ENCODE assay signal across 28 mouse cellular contexts in the genomic region with DNA sequence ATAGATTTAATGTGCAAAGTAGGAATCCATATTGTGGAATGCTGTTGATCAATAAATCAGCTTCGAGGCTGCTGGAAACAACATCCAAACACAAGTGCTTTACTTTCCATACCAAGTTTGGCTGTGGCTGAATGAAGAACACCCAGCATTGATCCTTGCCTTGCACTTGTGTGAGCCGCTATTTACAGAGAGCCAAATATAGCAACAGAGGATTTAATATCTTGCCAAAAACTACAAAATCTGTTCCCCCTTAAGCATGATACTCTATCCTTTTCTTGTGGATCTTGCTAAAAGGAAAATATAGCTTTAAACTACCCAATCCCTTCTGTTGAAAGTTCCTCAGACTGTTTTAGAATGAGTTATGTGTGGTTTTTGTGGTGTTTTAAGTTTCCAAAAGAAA. TPM values are rescaled to one million over a fixed set of nuclear protein-coding genes. Genes with fewer than 3 reads are reported as not detected.
DNase-seq lines count a peak whose midpoint lies in the region; ATAC-seq and TF ChIP-seq lines count a peak whose summit lies in the region.
"Had no signal": no experiment of that assay in that cellular context is flagged by ENCODE, and none has a peak within 500 bp of the region (broad histone marks: within the 10 kb centered on the region; RNA-seq: fewer than 3 reads in every experiment).

No protein-coding gene starts in this region.

- H3K79me2 ChIP-seq in myocyte (ENCODE audit: control insufficient read depth, insufficient read depth): no peaks in the 10 kb centered on the region

- no peak overlapping the region for H3K9ac ChIP-seq in embryonic facial prominence, embryonic 13.5 days
- H3K9ac ChIP-seq in limb, embryonic 14.5 days (ENCODE audit: low read depth, low read length, severe bottlenecking): no peak overlapping the region
- H3K9ac ChIP-seq in embryonic facial prominence, embryonic 14.5 days (ENCODE audit: low read depth, low read length): no peak overlapping the region
- H3K9ac ChIP-seq: heart, embryonic 13.5 days; hindbrain, embryonic 14.5 days; midbrain, embryonic 13.5 days; neural tube, embryonic 15.5 days had no signal

- no peak for ATAC-seq in embryonic facial prominence, embryonic 13.5 days (ENCODE audit: insufficient number of reproducible peaks, insufficient read depth, low FRiP score, low TSS enrichment, low read depth)
- ATAC-seq in limb, embryonic 14.5 days (ENCODE audit: low FRiP score, low read depth): no peak
- peak; percentile 68; the same call in 1 of the 2 replicates for ATAC-seq in embryonic facial prominence, embryonic 14.5 days (ENCODE audit: low read depth)
- ATAC-seq: forebrain, embryonic 16.5 days; intestine, postnatal 0 days; midbrain, embryonic 13.5 days; Patski had no signal

- peaks cover 19% of the 10 kb centered on the region for H3K4me1 ChIP-seq in embryonic facial prominence, embryonic 13.5 days
- peaks cover 5% of the 10 kb centered on the region; the same call in 1 of the 2 replicates for H3K4me1 ChIP-seq in embryonic facial prominence, embryonic 10.5 days
- H3K4me1 ChIP-seq in limb, embryonic 14.5 days (ENCODE audit: control insufficient read depth, insufficient read depth, low read length): peaks cover 3% of the 10 kb centered on the region; the same call in 1 of the 2 replicates
- peaks cover 5% of the 10 kb centered on the region; the same call in 1 of the 2 replicates for H3K4me1 ChIP-seq in limb, embryonic 10.5 days
- H3K4me1 ChIP-seq in embryonic facial prominence, embryonic 14.5 days (ENCODE audit: control insufficient read depth, insufficient read depth, low read length): peaks cover 19% of the 10 kb centered on the region
- H3K4me1 ChIP-seq: midbrain, embryonic 13.5 days; neural tube, embryonic 15.5 days had no signal

- H3K27ac ChIP-seq in embryonic facial prominence, embryonic 13.5 days: peak overlapping the region; percentile 76; the same call in 1 of the 2 replicates
- H3K27ac ChIP-seq in embryonic facial prominence, embryonic 10.5 days (replicated peaks): no peak overlapping the region
- H3K27ac ChIP-seq in limb, embryonic 14.5 days (replicated peaks; ENCODE audit: low read depth, low read length): no peak overlapping the region
- no peak overlapping the region for H3K27ac ChIP-seq in limb, embryonic 10.5 days
- peak overlapping the region; percentile 55 for H3K27ac ChIP-seq in embryonic facial prominence, embryonic 14.5 days (replicated peaks; ENCODE audit: low read depth, low read length)
- H3K27ac ChIP-seq: heart, adult 2 months; heart, embryonic 13.5 days; hindbrain, embryonic 14.5 days; macrophage; midbrain, embryonic 13.5 days; neural tube, embryonic 15.5 days had no signal

- no peak overlapping the region for H3K4me2 ChIP-seq in embryonic facial prominence, embryonic 13.5 days
- H3K4me2 ChIP-seq in limb, embryonic 14.5 days (replicated peaks; ENCODE audit: low read depth, low read length, severe bottlenecking): no peak overlapping the region
- H3K4me2 ChIP-seq in embryonic facial prominence, embryonic 14.5 days (ENCODE audit: low read depth, low read length): no peak overlapping the region
- peak overlapping the region; percentile 50 for H3K4me2 ChIP-seq in myocyte (ENCODE audit: low read depth)
- H3K4me2 ChIP-seq: heart, embryonic 13.5 days; hindbrain, embryonic 14.5 days; liver, embryonic 11.5 days; midbrain, embryonic 13.5 days; neural tube, embryonic 15.5 days had no signal

- no peak for TF ChIP-seq POLR2A in limb, embryonic 14.5 days (IDR thresholded peaks at IDR 0.05; ENCODE audit: borderline replicate concordance, extremely low read depth, insufficient read depth, insufficient read length)
- TF ChIP-seq POLR2A in myocyte (IDR thresholded peaks at IDR 0.05; ENCODE audit: insufficient read length, low read depth): no peak

- H3K4me3 ChIP-seq in embryonic facial prominence, embryonic 13.5 days: no peak overlapping the region
- no peak overlapping the region for H3K4me3 ChIP-seq in embryonic facial prominence, embryonic 10.5 days
- no peak overlapping the region for H3K4me3 ChIP-seq in limb, embryonic 14.5 days (replicated peaks; ENCODE audit: low read length)
- no peak overlapping the region for H3K4me3 ChIP-seq in limb, embryonic 10.5 days
- no peak overlapping the region for H3K4me3 ChIP-seq in embryonic facial prominence, embryonic 14.5 days (ENCODE audit: low read depth, low read length)
- no peak overlapping the region for H3K4me3 ChIP-seq in myocyte
- H3K4me3 ChIP-seq: heart, adult 2 months; heart, embryonic 13.5 days; midbrain, embryonic 13.5 days; neural tube, embryonic 15.5 days had no signal

- DNase-seq in embryonic facial prominence, embryonic 10.5 days (ENCODE audit: low spot score): no peak
- DNase-seq in limb, embryonic 14.5 days (ENCODE audit: low spot score): peak; percentile 33
- DNase-seq in limb, embryonic 10.5 days (ENCODE audit: low spot score): no peak
- peak; percentile 83 for DNase-seq in embryonic facial prominence, embryonic 14.5 days (ENCODE audit: low spot score)
- DNase-seq in T-cell, adult 2 months (ENCODE audit: low spot score): no peak
- DNase-seq: adrenal gland, postnatal 14 days; cerebellum, adult 11-12 months; cerebellum, adult 9-11 months; embryo, embryonic 11 days; heart, adult 2 months; layer of hippocampus, adult 9-11 months; lung, adult 18-20 months; retina, postnatal 1 day; right cerebral cortex, postnatal 14 days; spleen, adult 18-20 months; thymus, postnatal 14 days had no signal

- H3K9me3 ChIP-seq in embryonic facial prominence, embryonic 13.5 days: no peaks in the 10 kb centered on the region
- H3K9me3 ChIP-seq in embryonic facial prominence, embryonic 10.5 days: no peaks in the 10 kb centered on the region
- H3K9me3 ChIP-seq in limb, embryonic 14.5 days (ENCODE audit: control insufficient read depth, low read length): no peaks in the 10 kb centered on the region
- H3K9me3 ChIP-seq in limb, embryonic 10.5 days (replicated peaks): no peaks in the 10 kb centered on the region
- no peaks in the 10 kb centered on the region for H3K9me3 ChIP-seq in embryonic facial prominence, embryonic 14.5 days (ENCODE audit: control insufficient read depth, low read length)
- H3K9me3 ChIP-seq: heart, embryonic 13.5 days; midbrain, embryonic 13.5 days; neural tube, embryonic 15.5 days had no signal

- no peaks in the 10 kb centered on the region for H3K27me3 ChIP-seq in embryonic facial prominence, embryonic 13.5 days
- H3K27me3 ChIP-seq in embryonic facial prominence, embryonic 10.5 days (replicated peaks; ENCODE audit: low read depth, poor library complexity, severe bottlenecking): no peaks in the 10 kb centered on the region
- no peaks in the 10 kb centered on the region for H3K27me3 ChIP-seq in limb, embryonic 14.5 days (ENCODE audit: control insufficient read depth, insufficient read depth, low read length)
- no peaks in the 10 kb centered on the region for H3K27me3 ChIP-seq in limb, embryonic 10.5 days (ENCODE audit: low read depth, poor library complexity, severe bottlenecking)
- H3K27me3 ChIP-seq in embryonic facial prominence, embryonic 14.5 days (replicated peaks; ENCODE audit: control insufficient read depth, insufficient read depth, low read length): no peaks in the 10 kb centered on the region
- no peaks in the 10 kb centered on the region for H3K27me3 ChIP-seq in myocyte (ENCODE audit: control insufficient read depth, insufficient read depth, insufficient read length)
- H3K27me3 ChIP-seq: heart, embryonic 13.5 days; midbrain, embryonic 13.5 days; neural tube, embryonic 15.5 days; Patski had no signal

- no peaks in the 10 kb centered on the region for H3K36me3 ChIP-seq in embryonic facial prominence, embryonic 13.5 days
- no peaks in the 10 kb centered on the region for H3K36me3 ChIP-seq in embryonic facial prominence, embryonic 10.5 days (replicated peaks)
- no peaks in the 10 kb centered on the region for H3K36me3 ChIP-seq in limb, embryonic 14.5 days (ENCODE audit: control insufficient read depth, insufficient read depth, low read length)
- H3K36me3 ChIP-seq in limb, embryonic 10.5 days: no peaks in the 10 kb centered on the region
- H3K36me3 ChIP-seq in embryonic facial prominence, embryonic 14.5 days (ENCODE audit: control insufficient read depth, insufficient read depth, low read length): no peaks in the 10 kb centered on the region
- no peaks in the 10 kb centered on the region for H3K36me3 ChIP-seq in myocyte (ENCODE audit: control insufficient read depth, insufficient read depth)
- H3K36me3 ChIP-seq: G1E; heart, embryonic 13.5 days; midbrain, embryonic 13.5 days; neural tube, embryonic 15.5 days had no signal

- 31% methylated on average over 2 of the region's 2 CpGs for WGBS in embryonic facial prominence, embryonic 13.5 days
- WGBS in embryonic facial prominence, embryonic 10.5 days: 89% methylated on average over 2 of the region's 2 CpGs
- WGBS in limb, embryonic 14.5 days: 52% methylated on average over 2 of the region's 2 CpGs
- 95% methylated on average over 2 of the region's 2 CpGs for WGBS in limb, embryonic 10.5 days
- 32% methylated on average over 2 of the region's 2 CpGs for WGBS in embryonic facial prominence, embryonic 14.5 days

- no peak overlapping the region for H3ac ChIP-seq in myocyte (ENCODE audit: control insufficient read depth, insufficient read length)

TF ChIP-seq in myocyte, 11 proteins besides CTCF, POLR2A, EP300 and RAD21:
- TF ChIP-seq TCF12 (IDR thresholded peaks at IDR 0.05; ENCODE audit: insufficient read depth, poor library complexity, severe bottlenecking) (no peak), SRF (IDR thresholded peaks at IDR 0.05; ENCODE audit: control insufficient read depth, insufficient read length, low read depth) (peak; percentile 45), USF1 (IDR thresholded peaks at IDR 0.05; ENCODE audit: low read depth) (no peak), E2F4 (IDR thresholded peaks at IDR 0.05; ENCODE audit: insufficient read depth) (no peak)

RNA-seq across cellular contexts. Expression of gene Vgll3, which starts 52.9 kb away (rescaled TPM):
- 51.0 and 52.1 TPM in 2 replicates for polyA plus RNA-seq in embryonic facial prominence, embryonic 13.5 days (2015; fragmentation: Nextera tagmentation; extraction: Ambion mirVana)
- 2.6 and 4.2 TPM in 2 replicates for polyA plus RNA-seq in embryonic facial prominence, embryonic 10.5 days (2016; fragmentation: Nextera tagmentation; extraction: Ambion mirVana)
- 16.6 and 22.7 TPM in 2 replicates for polyA plus RNA-seq in limb, embryonic 14.5 days (2012; rRNA removed)
- polyA plus RNA-seq in limb, embryonic 14.5 days (2014; fragmentation: Nextera tagmentation; extraction: Ambion mirVana): 26.5 and 26.9 TPM in 2 replicates
- polyA plus RNA-seq in limb, embryonic 10.5 days (2016; fragmentation: Nextera tagmentation; extraction: Ambion mirVana): 1.9 and 3.0 TPM in 2 replicates
- 28.7 and 35.6 TPM in 2 replicates for polyA plus RNA-seq in embryonic facial prominence, embryonic 14.5 days (2014; fragmentation: Nextera tagmentation; extraction: Ambion mirVana)
- polyA plus RNA-seq in myocyte (2012; fragmentation: generic; extraction: Trizol): 17.8 TPM
- polyA plus RNA-seq: G1E, macrophage had no signal

Comparison
In these comparisons a context has a peak if more than half of its experiments do, and no peak if none do; other contexts are left out.
1. H3K27ac ChIP-seq: peak in embryonic facial prominence, embryonic 13.5 days (single experiment) and embryonic facial prominence, embryonic 14.5 days (single experiment); none in embryonic facial prominence, embryonic 10.5 days (single experiment), limb, embryonic 14.5 days (single experiment) and limb, embryonic 10.5 days (single experiment).
2. DNase-seq: peak in limb, embryonic 14.5 days (single experiment) and embryonic facial prominence, embryonic 14.5 days (single experiment); none in embryonic facial prominence, embryonic 10.5 days (single experiment), limb, embryonic 10.5 days (single experiment) and T-cell, adult 2 months (single experiment).